Mouse (Mus musculus): ENCODE measurements at regions not wholly inside any gene's neighbourhood (a gene's known extent, or its start where the extent isn't known, plus 50 kb on each side); places are given as distances from the start of the nearest gene placed in this dataset.

DNA sequence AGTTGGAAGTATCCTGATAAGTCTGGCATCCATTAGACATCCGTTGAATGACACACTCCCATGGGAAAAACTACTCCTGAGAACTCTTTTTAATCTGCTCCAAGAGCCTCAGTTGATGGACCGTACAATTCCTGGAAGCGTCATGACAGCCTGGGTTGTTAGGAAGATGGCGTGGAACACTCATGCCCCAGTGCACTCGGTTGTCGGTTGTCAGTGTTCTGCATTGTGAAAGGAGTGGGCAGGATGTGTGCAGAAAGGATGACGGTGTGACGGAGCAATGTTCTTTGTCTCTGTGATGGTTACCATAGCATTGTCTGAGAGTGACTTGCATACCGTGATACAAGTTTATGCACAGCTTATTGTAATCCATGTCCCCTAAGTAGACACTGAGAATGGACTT lies 164.4 kb downstream of the Slc30a10 start:
- DNase-seq, result no peak

GRCm38 (mm10) chr1:185628401-185628800 lies 173.8 kb downstream of the Slc30a10 start:
- no peak for DNase-seq

- DNase-seq, result no peak
These were observed 175.3 kb downstream of the Slc30a10 start for GRCm38 (mm10) chr1:185629976-185630375.

DNA sequence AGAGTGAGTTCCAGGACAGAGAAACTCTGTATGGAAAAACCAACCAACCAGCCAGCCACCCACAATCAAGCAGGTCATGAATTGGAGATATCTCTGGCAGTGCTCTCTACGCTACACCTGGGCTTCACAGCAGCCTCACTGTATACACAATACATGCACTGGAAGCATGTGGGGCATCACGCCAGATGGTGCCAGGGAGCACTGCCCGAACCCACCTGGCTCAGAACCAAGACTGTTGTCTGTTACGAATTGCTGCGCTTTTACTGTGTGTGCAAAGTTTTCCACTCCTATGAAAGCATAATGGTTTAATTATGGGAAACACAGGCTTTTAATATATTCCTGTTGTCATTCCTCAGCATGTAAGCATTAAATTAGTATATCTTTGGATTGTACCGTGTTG lies 184.0 kb downstream of the Slc30a10 start:
- no peak for DNase-seq

- no peak for DNase-seq
These were observed 184.8 kb downstream of the Slc30a10 start for GRCm38 (mm10) chr1:185639486-185639885.

DNA sequence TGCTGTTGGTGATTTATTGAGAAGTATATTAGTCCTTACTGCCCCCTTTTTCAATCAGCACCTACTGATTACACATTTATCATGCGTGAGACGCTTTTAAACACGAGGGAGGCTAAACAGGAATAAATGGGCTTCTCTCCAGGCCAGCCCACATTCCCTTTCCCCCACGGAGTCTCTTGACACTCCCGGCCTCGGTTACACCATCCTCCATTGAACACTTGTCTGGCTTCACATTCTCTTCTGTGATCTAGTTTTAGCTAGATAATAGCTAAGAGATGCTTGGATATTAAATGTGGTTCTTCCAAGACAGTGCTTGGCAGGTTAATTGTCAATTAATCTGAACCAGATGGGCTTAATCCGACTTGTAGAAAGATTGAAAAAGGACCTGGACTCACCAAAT lies 189.4 kb downstream of the Slc30a10 start:
- no peak for DNase-seq

DNA sequence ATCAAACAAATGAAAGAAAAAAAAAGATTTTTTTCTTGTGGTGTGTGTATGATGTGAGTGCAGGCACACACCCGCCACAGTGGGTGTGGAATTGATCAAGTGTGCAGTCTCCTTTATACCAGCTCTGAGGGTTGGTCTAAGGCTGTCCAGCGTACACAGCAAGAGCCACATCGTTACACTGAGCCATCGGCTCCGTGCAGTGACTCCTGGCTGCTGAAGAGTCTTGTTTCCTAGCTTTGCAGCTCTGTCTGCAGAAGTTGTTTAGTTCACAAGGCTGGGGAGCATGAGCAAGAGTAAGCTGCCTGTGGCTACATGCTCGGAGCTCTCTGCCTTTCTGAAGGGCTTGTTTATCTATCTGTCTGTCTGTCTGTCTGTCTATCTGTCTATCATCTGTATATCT lies 193.5 kb downstream of the Slc30a10 start:
- DNase-seq, result no peak

DNA sequence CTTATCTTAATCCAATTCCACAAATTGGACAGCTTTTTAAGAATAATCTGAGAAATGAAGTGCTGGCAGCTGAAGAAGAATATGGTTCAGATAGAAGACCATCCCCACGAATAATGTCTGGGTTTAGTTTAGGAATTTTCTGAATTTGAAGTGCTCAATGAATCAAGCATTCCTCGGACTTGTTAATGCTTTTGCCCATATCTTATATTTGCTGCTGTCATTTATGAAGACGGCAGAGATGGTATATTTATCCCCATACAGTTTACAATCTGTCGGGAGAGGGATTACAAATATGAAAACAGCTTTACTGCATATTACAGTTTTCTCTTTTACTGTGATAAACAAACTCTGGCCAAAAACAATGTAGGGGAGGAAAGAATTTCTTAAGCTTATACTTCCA lies 194.3 kb downstream of the Slc30a10 start:
- DNase-seq, result no peak

DNA sequence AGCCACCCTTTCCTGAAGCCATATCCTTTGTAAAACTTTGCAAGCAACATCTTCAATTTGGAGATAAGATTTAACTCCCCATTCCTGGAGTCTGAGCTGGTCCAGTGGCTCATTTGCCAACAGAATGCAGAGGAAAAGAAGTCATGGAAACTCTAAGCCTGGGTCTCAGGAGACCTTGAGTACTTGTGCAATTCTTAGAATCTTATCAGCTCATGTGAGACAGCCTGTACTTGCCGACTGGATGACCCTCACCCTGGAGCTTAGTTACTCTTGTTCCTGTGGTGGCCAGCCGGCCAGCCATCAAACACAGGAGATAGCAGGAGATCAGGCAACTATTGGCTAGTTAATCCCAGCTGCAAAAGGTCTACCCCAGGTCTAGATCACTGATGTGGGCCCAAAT lies 196.3 kb downstream of the Slc30a10 start:
- no peak for DNase-seq

DNA sequence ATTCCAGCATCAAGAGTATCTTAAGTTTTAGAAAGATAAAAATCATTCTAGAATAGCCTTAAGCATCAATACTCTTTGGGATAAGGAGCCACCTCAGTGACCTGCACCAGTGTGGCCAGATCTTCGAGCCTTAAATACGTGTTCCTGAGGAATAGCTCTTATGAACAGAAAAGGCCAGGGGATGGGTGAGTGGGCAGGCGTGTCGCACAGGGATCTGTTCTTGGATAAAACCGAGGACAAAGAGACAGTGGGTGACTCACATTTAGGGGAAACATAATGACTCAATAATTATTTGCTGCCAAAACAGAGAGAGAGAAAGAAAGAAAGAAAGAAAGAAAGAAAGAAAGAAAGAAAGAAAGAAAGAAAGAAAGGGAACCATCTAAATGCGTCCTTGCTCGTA lies 200.4 kb downstream of the Slc30a10 start:
- DNase-seq, result no peak

- DNase-seq, result peak; percentile 19 to 22
These were observed 200.8 kb downstream of the Slc30a10 start for GRCm38 (mm10) chr1:185655461-185655860.

DNA sequence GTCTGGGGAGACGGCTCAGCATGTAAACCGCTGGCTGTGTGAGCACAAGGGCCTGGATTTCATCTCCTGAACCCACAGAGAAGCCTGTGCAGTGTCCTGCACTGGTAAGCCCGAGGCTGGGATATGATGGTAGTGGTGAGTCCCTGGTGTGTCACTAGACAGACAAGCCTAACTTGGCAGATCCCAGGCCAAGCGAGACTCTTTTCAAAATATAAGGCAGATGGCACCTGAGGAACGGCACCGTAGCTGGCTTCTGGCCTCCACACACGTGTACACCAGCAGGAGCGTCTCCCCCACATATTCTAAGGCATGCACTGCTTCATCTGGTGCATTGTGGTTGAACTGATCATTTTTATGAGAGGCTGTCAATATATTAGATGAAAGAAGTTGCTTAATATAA lies 202.6 kb downstream of the Slc30a10 start:
- DNase-seq, result no peak

DNA sequence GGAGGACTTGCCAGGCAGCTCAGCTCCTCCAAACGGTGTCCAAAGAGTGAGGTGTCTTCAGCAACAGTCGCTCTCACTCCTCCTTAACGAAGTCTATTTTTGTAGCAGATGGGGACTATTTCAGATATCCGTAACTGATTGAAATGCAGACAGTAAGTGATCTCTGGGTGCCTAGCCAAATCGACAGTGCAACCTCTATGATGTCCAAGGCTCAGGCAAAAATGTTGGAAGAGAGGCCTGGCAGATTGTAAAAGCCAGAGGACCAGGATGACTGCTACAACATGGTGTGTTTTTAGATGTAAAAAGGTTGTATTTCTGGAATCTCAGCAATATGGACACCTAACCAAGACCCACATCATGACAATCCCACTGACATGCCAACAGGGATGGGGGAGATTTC lies 204.8 kb downstream of the Slc30a10 start:
- DNase-seq, result no peak

DNA sequence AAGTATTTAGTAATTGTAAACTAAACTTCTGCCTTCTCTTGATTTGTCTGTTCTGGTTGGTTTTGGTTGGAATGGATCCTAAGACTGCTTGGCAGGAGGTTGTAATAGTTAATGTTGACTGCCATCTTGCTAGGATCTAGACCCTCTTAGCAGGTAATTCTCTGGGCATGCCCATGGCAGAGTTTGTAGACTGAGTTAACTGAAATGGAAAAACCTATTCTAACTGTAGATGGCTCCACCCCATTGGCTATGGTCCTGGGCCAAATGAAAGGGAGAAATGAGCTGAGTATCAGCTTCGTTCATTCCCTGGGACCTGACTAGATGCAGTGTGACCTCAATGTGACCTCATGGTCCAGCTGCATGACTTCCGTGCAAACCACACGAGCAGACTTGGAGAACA lies 207.7 kb downstream of the Slc30a10 start:
- peak; percentile 8 to 50 for DNase-seq

DNA sequence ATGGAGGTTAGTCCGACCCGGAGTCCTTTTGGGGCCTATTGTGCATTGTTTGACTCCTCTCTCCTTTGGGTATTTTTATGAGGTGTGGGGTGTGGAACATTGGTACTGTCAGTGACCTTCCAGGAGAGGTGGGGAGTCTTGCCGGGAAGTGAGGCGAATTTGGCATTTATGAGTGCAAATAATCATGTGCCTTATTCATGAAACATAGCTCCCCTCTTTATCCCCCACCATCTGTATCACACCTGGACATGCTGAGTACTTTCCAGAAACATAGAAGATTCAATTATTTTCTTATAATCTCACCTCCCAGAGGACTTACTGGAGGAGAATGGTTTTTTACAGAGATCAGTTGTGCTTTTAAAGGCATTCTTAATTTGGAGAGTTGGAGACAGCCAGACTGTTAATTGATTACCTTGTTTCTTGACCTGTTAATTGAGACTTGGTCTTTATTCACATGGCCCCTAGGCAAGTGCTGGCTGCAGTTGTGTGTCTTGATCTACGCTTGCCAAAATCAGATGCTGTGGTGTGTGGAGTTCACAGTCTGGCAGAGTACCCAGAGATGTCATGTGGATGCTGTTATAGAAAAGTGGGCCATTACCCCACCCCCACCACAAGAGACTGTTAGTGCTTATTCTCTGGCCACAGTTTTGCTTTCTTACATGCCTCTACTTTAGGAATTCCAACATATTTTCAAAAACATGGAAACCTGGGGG lies 215.5 kb downstream of the Slc30a10 start:
- DNase-seq, result no peak

GRCm38 (mm10) chr1:185672940-185673339 lies 218.3 kb downstream of the Slc30a10 start:
- no peak for DNase-seq

DNA sequence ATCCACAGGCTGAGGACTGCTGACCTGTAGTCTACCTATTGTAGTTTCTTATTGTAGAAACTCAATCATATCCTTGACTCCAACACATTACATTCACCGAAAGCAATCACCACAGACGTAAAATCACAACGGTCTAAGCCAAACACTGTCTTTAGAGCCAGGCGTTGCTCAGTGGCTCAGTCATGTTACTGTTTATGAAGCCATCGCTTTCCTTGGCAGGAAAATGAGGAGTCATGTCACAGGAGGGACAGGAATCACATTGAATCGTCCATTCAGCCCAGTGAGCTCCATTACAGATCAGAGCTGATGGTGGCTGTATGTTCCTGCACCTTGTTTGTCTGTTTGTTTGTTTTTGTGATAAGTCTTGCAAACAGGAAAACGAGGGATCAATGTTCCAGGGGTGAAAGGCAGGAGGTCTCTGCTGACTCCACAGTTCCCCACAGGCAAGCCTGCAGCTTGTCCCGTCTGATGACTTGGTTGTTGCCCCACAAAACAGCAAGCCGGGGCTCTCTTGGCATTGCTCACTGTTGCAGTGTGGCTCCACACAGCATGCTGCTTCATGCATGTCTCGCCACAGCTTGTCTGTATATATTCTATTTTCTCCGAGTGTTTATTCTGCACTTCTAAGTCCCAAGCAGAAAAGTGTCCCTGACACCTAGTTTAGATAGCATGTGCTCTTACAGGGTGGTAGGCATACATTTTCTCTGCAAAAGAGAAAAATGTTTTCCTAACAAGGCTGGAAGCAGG lies 221.2 kb downstream of the Slc30a10 start:
- DNase-seq, result no peak

GRCm38 (mm10) chr1:185681610-185682457 lies 227.2 kb downstream of the Slc30a10 start:
- DNase-seq, result peak; percentile 37 to 69

GRCm38 (mm10) chr1:185682458-185682750 lies 227.8 kb downstream of the Slc30a10 start:
- no peak for DNase-seq

DNA sequence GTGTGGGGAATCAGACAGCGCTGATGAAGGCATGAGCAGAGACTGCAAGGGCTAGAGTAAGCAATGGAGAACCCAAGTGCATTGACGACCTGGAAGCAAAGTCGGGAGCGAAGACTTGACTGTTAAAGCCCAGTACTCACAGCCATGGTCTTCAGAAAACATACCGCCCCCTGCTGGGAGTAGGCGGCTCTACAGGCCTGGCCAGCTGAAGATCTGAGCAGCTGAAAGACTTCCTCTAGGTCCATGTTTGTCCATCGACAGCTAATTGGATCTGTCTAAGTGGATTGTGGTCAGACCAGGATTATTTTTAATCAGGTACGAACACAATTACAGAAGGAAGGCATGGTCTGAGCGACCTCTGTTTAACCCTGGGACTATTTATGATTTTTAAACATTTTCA lies 230.0 kb downstream of the Slc30a10 start:
- DNase-seq, result peak in 1 of 2 experiments; percentile 33

DNA sequence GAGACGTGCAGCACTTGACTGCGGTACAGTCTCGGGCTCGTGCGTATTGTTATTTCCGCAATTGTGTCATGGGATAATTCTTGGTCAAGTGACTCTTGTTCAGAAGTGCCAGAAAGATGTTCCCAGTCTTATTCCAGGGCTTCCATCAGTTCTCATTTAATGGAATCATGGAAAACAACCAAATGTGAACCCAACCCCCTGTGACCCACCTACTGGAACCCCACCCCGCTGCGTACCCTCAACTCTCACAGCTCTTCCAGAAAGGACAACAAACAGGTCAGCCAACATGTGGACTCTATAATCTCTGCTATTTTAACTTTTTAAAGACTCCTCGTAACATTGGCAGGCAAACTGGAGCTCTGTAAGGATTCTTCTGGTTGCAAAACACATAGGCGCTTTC lies 233.9 kb downstream of the Slc30a10 start:
- no peak for DNase-seq

- DNase-seq, result no peak
These were observed 240.7 kb downstream of the Slc30a10 start for GRCm38 (mm10) chr1:185695394-185695793.

GRCm38 (mm10) chr1:185699758-185700157 lies 245.1 kb downstream of the Slc30a10 start:
- no peak for DNase-seq

DNA sequence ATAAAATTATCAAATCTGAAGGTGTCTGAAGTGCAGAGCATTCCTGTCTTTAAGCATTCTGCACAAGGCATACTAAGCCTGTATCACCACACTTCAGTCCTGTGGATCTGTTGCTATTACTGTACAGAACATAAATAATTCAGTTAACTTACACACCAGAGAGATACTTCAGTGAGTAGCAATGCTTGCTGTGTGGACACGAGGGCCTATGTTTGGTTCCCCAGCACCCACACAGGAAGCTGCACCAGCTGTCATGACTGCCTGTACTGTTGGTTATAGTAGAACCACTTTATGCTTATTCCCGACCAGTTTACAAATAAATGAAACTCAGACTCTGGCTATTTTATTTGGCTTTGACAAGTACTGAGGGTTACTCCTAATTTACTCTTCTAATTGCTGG lies 271.7 kb downstream of the Slc30a10 start:
- DNase-seq, result no peak
